Mouse (Mus musculus): ENCODE results near the gene Fam89b. TPM values are rescaled to one million over a fixed set of nuclear protein-coding genes. Genes with fewer than 3 reads are reported as not detected.
A peak's percentile ranks its signal among the peaks of the same experiment; 100 is the strongest.
"Not testable (repeated sequence)": the region's sequence is repeated elsewhere in the genome, so short reads cannot be mapped to it uniquely, and the experiment has no call there.

The Fam89b gene
- total RNA-seq, 1 experiment from 2014 or later: 24.4 TPM

- ATAC-seq (ENCODE audit: extremely low read depth, insufficient number of reproducible peaks, low FRiP score, poor library complexity, severe bottlenecking): peak; percentile 71
Observed at GRCm38 (mm10) chr19:5688200-5689087, 41.0 kb downstream of the Fam89b start, which contains the start of the genes Map3k11 and Pcnx3. Gene Map3k11, plus strand, starts transcription at chr19:5688742. Gene Pcnx3, minus strand, starts transcription at chr19:5688908.

- no peak for ATAC-seq (ENCODE audit: extremely low read depth, insufficient number of reproducible peaks, low FRiP score, poor library complexity, severe bottlenecking)
Observed at GRCm38 (mm10) chr19:5687738-5688137, 41.7 kb downstream of the Fam89b start.

- ATAC-seq (ENCODE audit: extremely low read depth, insufficient number of reproducible peaks, low FRiP score, poor library complexity, severe bottlenecking): not testable (repeated sequence)
Observed at GRCm38 (mm10) chr19:5686954-5687353, 42.5 kb downstream of the Fam89b start.

GRCm38 (mm10) chr19:5686437-5686836 is 43.0 kb downstream of the Fam89b start:
- no peak for ATAC-seq (ENCODE audit: extremely low read depth, insufficient number of reproducible peaks, low FRiP score, poor library complexity, severe bottlenecking)

GRCm38 (mm10) chr19:5685861-5686260 is 43.6 kb downstream of the Fam89b start:
- no peak for ATAC-seq (ENCODE audit: extremely low read depth, insufficient number of reproducible peaks, low FRiP score, poor library complexity, severe bottlenecking)

GRCm38 (mm10) chr19:5685431-5685830 is 44.0 kb downstream of the Fam89b start:
- no peak for ATAC-seq (ENCODE audit: extremely low read depth, insufficient number of reproducible peaks, low FRiP score, poor library complexity, severe bottlenecking)

GRCm38 (mm10) chr19:5684985-5685384 is 44.5 kb downstream of the Fam89b start:
- ATAC-seq (ENCODE audit: extremely low read depth, insufficient number of reproducible peaks, low FRiP score, poor library complexity, severe bottlenecking): no peak

- ATAC-seq (ENCODE audit: extremely low read depth, insufficient number of reproducible peaks, low FRiP score, poor library complexity, severe bottlenecking): no peak
Observed at GRCm38 (mm10) chr19:5684236-5684635, 45.2 kb downstream of the Fam89b start.

- no peak for ATAC-seq (ENCODE audit: extremely low read depth, insufficient number of reproducible peaks, low FRiP score, poor library complexity, severe bottlenecking)
Observed at GRCm38 (mm10) chr19:5680432-5680831, 49.0 kb downstream of the Fam89b start.

Other genes with a start within 250 kb of the Fam89b start
- gene Mus81, start 241.3 kb downstream of the Fam89b start, total RNA-seq (2017): 19.0 and 22.0 TPM in 2 replicates
- 1,009 and 1,084 TPM in 2 replicates for gene Cfl1, start 239.2 kb downstream of the Fam89b start, total RNA-seq (2017)
- 0.86 and 5.0 TPM in 2 replicates for gene 1700020D05Rik, start 225.9 kb downstream of the Fam89b start, total RNA-seq (2017)
- gene Snx32, start 219.1 kb downstream of the Fam89b start, total RNA-seq (2017): 7.4 and 11.3 TPM in 2 replicates
- gene Ovol1, start 169.0 kb downstream of the Fam89b start, total RNA-seq (2017): 0.23 and 0.25 TPM in 2 replicates
- 14.6 and 18.0 TPM in 2 replicates for gene Ap5b1, start 161.6 kb downstream of the Fam89b start, total RNA-seq (2017)
- 50.5 and 64.0 TPM in 2 replicates for gene Rnaseh2c, start 127.8 kb downstream of the Fam89b start, total RNA-seq (2017)
- 77.8 and 89.0 TPM in 2 replicates for gene Kat5, start 119.4 kb downstream of the Fam89b start, total RNA-seq (2017)
- gene Rela, start 92.2 kb downstream of the Fam89b start, total RNA-seq (2017): 143 and 145 TPM in 2 replicates
- 199 and 249 TPM in 2 replicates for gene Sipa1, start 65.9 kb downstream of the Fam89b start, total RNA-seq (2017)
- 64.1 and 65.3 TPM in 2 replicates for gene Map3k11, start 40.9 kb downstream of the Fam89b start, total RNA-seq (2017)
- gene Pcnx3, start 40.7 kb downstream of the Fam89b start, total RNA-seq (2017): 58.3 and 60.2 TPM in 2 replicates
- 1.7 and 2.3 TPM in 2 replicates for gene Kcnk7, start 25.3 kb downstream of the Fam89b start, total RNA-seq (2017)
- 88.8 and 91.8 TPM in 2 replicates for gene Ehbp1l1, start 3.3 kb downstream of the Fam89b start, total RNA-seq (2017)
- 0.35 TPM in 1 of 2 replicates, not detected in the other for gene Ltbp3, start 11.3 kb upstream of the Fam89b start, total RNA-seq (2017)
- gene Scyl1, start 41.8 kb upstream of the Fam89b start, total RNA-seq (2017): 35.9 and 44.0 TPM in 2 replicates
- 32.9 and 38.6 TPM in 2 replicates for gene Frmd8, start 145.6 kb upstream of the Fam89b start, total RNA-seq (2017)
- 56.6 and 64.7 TPM in 2 replicates for gene Slc25a45, start 148.2 kb upstream of the Fam89b start, total RNA-seq (2017)
- gene Tigd3, start 164.5 kb upstream of the Fam89b start, total RNA-seq (2017): 1.4 and 1.5 TPM in 2 replicates
- gene Dpf2, start 183.4 kb upstream of the Fam89b start, total RNA-seq (2017): 80.0 and 104 TPM in 2 replicates
- gene Cdc42ep2, start 195.2 kb upstream of the Fam89b start, total RNA-seq (2017): 3.8 and 4.8 TPM in 2 replicates
- gene Pola2, start 234.5 kb upstream of the Fam89b start, total RNA-seq (2017): 32.8 and 36.8 TPM in 2 replicates